Mouse (Mus musculus) yolk sac, embryonic 10.5 days (tissue): ENCODE data around the gene Mgp.
"Not testable (repeated sequence)": the region's sequence is repeated elsewhere in the genome, so short reads cannot be mapped to it uniquely, and the experiment has no call there.

Experiments used
- DNase-seq: peaks from one replicate; pipeline ENCODE4 v3.0.0-alpha.2; 2017; ENCODE audit warnings: low spot score

Mgp gene

DNA sequence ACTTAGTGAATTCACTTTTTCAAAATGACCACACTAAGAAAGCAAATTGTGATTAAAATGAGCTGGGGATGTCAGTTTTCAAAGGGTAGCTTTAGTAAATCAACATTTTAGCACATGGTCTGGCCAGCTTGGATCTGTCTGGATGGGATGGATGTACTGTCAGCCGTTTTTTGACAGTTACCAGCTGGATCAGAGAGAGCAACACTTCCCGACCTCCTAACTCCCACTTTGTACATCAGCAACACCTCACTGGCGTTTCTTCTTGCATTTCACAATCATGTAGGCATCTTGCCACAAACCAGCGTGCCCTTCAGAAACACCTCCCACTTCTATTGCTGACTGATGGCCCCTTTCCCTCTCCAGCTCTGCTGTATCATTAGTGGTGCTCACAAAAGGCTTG is 22.6 kb upstream of the Mgp start:
- DNase-seq: no peak

- no peak for DNase-seq
These were observed 22.2 kb upstream of the Mgp start for GRCm38 (mm10) chr6:136897789-136898188.

GRCm38 (mm10) chr6:136894532-136895339 is 19.1 kb upstream of the Mgp start:
- DNase-seq: no peak

GRCm38 (mm10) chr6:136892002-136892401 is 16.4 kb upstream of the Mgp start:
- DNase-seq: no peak

- no peak for DNase-seq
These were observed 13.9 kb upstream of the Mgp start for GRCm38 (mm10) chr6:136889554-136889953.

DNA sequence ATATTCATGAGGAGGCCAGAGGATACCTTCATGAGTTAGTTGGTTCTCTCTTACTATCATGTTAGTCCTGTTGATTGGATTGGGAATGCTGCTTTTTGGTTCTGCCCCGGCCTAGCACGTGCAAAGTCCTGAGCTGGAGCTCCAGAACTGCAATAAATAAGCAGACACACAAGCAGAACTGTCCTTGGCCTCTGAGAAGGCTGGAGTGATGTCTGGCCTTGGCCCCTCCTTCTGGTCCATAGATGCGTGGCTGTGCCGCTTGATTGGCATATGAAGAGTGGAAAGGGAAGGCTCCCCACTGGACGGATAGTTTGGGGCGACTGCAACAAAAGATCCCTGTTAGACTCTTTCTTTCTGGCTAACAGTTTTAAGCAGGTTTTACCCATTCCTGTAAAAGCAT is 13.4 kb upstream of the Mgp start:
- DNase-seq: no peak

DNA sequence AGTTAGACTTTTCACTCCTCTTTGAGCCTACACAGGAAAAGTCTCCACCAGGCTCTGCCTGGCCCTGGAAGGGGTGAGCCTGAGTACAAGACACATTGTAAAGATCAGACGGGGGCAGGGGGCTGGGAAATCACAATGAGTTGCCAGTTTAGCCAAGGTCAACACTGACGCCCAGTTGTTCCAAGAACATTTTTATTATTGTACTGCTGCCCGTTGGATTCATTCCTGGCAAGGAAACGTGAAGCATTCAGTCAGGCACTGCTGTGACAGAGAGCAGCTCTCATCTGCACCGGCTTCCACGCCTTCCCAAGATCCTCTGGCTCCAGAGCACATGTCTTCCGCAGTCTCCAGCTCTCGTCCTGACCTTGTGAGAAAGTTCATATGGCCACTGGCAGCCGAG is 12.2 kb upstream of the Mgp start:
- DNase-seq: no peak

GRCm38 (mm10) chr6:136884766-136885165 is 9.1 kb upstream of the Mgp start:
- DNase-seq: not testable (repeated sequence)

- DNase-seq: no peak
These were observed 8.3 kb upstream of the Mgp start for GRCm38 (mm10) chr6:136883961-136884360.

DNA sequence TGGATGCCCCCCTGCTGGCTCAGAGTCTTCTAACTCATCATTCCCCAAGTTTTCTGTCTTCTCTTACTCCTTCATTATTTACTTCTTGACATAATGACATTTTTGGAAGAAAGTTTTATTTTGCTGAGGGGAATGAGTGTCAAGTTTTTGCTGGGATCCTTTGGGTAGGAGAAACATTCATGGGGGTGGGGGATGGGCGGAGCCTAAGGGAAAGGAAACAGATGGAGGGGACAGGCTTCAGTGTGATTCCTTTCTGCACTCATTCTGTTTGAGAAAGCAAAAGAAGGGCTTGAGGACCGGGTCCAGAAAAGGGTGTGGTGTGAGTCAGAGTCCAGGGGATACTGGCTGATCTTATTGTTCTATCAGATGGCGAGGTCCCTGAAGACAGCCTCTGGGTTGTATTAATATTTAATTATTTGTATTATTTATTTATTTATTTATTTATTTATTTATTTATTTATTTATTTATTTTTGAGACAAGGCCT is 7.8 kb upstream of the Mgp start:
- DNase-seq: no peak

GRCm38 (mm10) chr6:136881678-136882077 is 6.1 kb upstream of the Mgp start:
- DNase-seq: no peak

- DNase-seq: no peak
These were observed 1.0 kb downstream of the Mgp start for GRCm38 (mm10) chr6:136874599-136874998.

DNA sequence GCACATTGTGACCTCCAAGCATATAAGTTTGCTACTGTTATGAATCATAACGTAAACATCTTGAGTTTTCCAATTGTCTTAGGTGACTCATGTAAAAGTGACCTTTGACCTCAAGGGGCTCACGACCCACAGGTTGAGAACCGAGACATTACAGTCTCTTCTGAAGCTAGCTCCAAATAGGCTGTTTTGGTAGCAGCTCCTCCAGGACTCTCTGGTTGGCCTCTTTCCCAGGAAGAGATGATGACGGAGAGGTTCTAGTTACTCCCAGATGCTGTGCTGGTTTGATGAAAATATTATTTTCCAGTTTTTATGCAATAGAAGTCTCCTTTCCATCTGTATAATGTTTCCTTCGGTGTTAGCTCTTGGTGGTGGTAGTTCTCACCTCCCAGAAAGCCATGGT is 6.7 kb downstream of the Mgp start:
- no peak for DNase-seq

DNA sequence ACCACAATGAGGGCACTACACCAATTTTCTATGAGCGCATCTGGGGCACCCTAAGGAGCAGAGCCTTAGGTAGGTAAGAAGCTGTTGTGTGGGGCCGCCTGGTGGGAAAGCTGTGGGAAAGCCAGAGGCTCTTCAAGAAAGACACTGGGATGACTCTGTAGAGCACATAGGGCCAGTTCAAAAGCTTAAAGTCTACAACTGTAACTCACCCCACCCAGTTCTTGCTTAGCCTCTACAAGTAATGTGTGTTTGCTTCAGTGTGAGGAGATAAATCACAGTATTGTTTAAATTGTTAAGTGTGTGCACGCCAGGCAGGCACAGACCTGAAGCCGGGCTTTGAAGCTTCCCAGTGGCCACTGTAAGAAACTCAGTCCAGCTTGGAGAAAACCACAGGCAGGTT is 9.5 kb downstream of the Mgp start:
- no peak for DNase-seq

- DNase-seq: no peak
These were observed 10.3 kb downstream of the Mgp start for GRCm38 (mm10) chr6:136865360-136865759.

GRCm38 (mm10) chr6:136861020-136861419 is 14.6 kb downstream of the Mgp start:
- no peak for DNase-seq

- DNase-seq: no peak
These were observed 17.2 kb downstream of the Mgp start for GRCm38 (mm10) chr6:136858420-136858819.

DNA sequence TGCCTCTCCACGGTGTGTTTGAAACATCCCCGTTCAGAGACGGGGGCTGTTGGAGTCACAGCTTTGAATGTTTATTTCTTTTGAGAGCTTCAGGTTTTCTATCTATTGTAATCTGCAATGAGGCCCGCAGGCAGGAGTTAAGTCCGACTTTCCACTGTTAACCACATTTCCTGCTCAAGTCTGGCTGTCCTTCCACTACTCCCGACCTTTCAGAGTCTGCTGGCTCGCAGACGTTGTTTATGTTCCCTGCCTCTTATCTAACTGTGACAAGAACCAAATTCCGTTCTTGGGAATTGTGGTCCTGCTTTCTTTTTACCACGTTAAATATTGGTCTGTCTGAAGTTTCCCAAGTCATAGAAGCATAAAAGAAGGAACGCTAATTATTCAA is 17.8 kb downstream of the Mgp start:
- DNase-seq: no peak

DNA sequence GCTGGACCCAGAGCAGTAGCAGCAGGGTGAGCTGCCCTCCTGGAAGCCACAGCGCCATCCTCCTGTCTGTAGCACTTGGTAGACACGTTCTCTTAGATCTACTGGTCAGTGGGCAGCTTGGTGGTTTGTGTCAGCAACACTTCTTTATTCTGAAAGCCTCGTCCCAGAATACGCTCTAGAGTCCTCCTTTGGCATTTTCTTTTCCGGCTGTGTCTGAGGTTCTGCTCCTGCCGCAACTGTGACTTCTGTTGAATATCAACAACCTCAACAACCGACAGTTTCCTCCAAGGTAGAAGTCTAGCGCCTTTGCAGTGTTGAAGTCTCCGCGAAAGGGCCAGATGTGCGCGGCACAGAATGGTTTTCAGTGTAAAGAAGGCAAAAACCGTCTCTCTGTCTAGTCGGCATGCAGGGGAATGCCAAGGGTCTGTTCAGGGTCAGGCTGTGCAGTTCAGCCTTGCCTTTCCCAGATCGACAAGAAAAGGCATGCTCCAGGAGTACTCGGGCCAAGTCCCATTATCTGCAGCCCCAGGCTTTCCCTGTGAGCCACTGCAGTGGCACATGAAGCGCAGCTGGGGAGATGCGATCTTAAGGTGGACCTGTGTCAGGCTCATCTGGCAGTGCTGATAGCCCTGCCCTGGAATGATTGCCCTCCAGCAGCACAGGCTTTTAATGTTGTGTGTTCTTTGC is 18.3 kb downstream of the Mgp start, which contains the start of gene Art4:
Gene Art4, minus strand, starts transcription at position 548 of the 687 bp plus-strand sequence.
- DNase-seq: peak; percentile 58

DNA sequence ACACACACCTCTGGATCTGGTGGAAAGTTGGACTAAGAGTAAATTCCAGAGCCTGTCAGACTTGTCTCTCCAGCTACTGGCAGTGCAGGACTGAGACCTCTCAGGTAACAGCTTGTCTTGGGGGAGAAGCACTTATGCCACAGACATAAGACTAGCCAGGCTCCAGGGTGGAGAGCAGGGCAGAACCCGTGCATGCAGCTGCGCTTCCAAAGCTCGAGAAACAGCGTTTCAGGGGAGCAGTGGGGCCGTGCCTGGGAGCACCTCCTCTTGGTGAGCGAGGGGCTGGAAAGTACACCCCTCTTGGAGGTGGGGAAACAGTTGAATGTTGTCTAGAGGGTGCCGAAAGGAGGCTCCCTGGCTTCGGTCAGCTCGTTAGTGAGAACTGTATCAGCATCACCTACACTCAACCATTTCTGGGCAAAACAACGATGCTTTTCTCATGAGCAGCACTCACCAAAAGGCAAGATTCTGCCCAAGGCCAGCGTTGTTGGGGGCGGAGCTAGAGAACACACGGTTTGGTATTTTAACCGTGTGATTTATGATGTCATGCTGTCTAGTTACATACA is 19.5 kb downstream of the Mgp start:
- no peak for DNase-seq

DNA sequence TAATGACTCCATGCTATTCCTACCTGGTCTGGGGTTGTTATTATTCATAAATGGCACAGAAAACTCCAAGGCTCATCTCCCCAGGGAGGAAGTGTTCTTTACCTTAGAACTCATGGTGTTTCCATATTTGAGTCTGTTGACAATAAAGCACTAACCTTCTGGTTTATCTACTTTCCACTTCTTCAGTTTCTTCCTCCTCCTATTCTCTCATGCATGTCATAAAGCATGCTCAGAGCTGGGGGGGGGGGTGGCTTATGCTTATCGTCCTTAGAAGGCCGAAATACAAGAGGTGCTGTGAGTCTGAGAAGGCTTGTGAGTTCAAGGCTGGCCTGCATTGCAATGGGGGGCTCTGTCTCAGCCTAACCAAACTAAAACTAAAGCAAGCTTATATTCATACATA is 20.4 kb downstream of the Mgp start:
- DNase-seq: no peak

DNA sequence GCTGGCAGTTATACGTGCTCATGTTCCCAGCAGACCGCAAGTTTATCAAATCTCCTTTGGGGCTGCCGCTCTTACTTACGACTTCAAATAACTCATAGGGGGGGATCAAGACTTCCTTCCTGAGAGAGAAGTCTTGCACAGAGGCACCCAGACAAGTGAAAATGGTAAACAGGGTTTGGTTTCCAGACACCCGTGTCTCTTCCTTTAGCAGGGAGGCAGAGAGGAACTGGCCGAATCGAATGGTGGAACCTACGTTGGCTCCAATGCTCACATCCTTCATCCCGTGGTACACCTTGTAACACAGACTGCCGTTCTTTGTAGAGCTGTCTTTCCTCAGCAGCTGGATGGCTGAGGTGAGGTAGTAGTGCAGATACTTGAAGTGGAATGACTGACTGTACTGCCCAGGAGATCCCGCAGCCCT is 21.3 kb downstream of the Mgp start:
- no peak for DNase-seq

DNA sequence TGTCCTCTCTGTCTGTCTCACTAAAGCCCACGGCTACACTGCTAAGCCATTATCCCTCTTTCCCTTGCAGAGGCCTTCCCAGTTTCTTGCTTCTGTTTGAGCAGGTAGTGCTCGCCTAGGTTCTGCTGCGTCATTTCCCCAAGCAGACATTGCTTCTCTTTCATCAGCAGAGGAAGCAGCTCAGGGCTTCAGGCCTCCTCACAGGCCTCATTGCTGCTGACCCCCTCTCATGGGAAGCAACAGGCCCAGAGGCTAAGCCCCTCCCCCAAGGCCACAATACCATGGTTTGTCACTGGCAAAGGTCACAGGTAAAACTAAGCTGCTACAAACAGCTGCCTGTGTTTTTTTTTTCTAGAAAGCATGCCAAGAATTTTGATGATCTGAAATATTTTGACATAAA is 22.9 kb downstream of the Mgp start:
- DNase-seq: peak; percentile 55
